Mouse (Mus musculus) layer of hippocampus, postnatal 14 days (tissue): ENCODE data around the gene Rab31. TPM values are rescaled to one million over a fixed set of nuclear protein-coding genes. Genes with fewer than 3 reads are reported as not detected.

Source experiments
- DNase-seq, 2 experiments: peaks; one replicate each; pipeline ENCODE4 v3.0.0; 2021 to 2022; ENCODE audit warnings: low spot score in 2 of 2, mixed read lengths in 1 of 2
- long read RNA-seq, 2 experiments: library from polyadenylated mRNA; stranded (forward); transcript quantifications; one replicate each; pipeline ENCODE4 v2.0.0; 2021
- total RNA-seq, 2 experiments: library from RNA; stranded (reverse); gene quantifications; 2 replicates each; pipeline ENCODE4 v1.2.3; 2021

Gene Rab31
- total RNA-seq, result 10 to 100 TPM; 64.9 to 72.1 TPM
- long read RNA-seq, experiment 1, transcript Rab31-201 (7 exons, 3,473 nt), result major isoform, 74 of 99 reads
- long read RNA-seq, experiment 1, partial matches to known transcripts, result 2 of 99 reads
- long read RNA-seq, experiment 1, other reads (novel, unspliced or antisense), result 23 of 99 reads
- long read RNA-seq, experiment 2, transcript Rab31-201 (7 exons, 3,473 nt), result major isoform, 67 of 97 reads
- long read RNA-seq, experiment 2, partial matches to known transcripts, result 2 of 97 reads
- long read RNA-seq, experiment 2, other reads (novel, unspliced or antisense), result 28 of 97 reads

- peak; percentile 72 to 73 for DNase-seq
These were observed at the start of gene Rab31 for GRCm38 (mm10) chr17:65771951-65772934. Rab31 (minus strand) TSS chr17:65772752.

- no peak for DNase-seq
These were observed 47.6 kb upstream of the Rab31 start for GRCm38 (mm10) chr17:65820197-65820596.

- no peak for DNase-seq
These were observed 41.2 kb upstream of the Rab31 start for GRCm38 (mm10) chr17:65813763-65814162.

- no peak for DNase-seq
These were observed 38.5 kb upstream of the Rab31 start for GRCm38 (mm10) chr17:65811032-65811431.

- DNase-seq, result no peak
These were observed 33.9 kb upstream of the Rab31 start for GRCm38 (mm10) chr17:65806416-65806815.

- no peak for DNase-seq
These were observed 33.4 kb upstream of the Rab31 start for GRCm38 (mm10) chr17:65805966-65806365.

- DNase-seq, result no peak
These were observed 29.5 kb upstream of the Rab31 start for GRCm38 (mm10) chr17:65802026-65802425.

- DNase-seq, result no peak
These were observed 27.9 kb upstream of the Rab31 start for GRCm38 (mm10) chr17:65800451-65800850.

GRCm38 (mm10) chr17:65799353-65799752 is 26.8 kb upstream of the Rab31 start:
- no peak for DNase-seq

GRCm38 (mm10) chr17:65798446-65798845 is 25.9 kb upstream of the Rab31 start:
- DNase-seq, result no peak

- no peak for DNase-seq
These were observed 23.5 kb upstream of the Rab31 start for GRCm38 (mm10) chr17:65796056-65796455.

- DNase-seq, result no peak
These were observed 21.7 kb upstream of the Rab31 start for GRCm38 (mm10) chr17:65794096-65794850.

- DNase-seq, result no peak
These were observed 20.9 kb upstream of the Rab31 start for GRCm38 (mm10) chr17:65793307-65793930.

GRCm38 (mm10) chr17:65791161-65791560 is 18.6 kb upstream of the Rab31 start:
- DNase-seq, result no peak

- DNase-seq, result no peak
These were observed 17.0 kb upstream of the Rab31 start for GRCm38 (mm10) chr17:65789576-65789975.

- no peak for DNase-seq
These were observed 16.2 kb upstream of the Rab31 start for GRCm38 (mm10) chr17:65788542-65789291.

GRCm38 (mm10) chr17:65787261-65787660 is 14.7 kb upstream of the Rab31 start:
- DNase-seq, result no peak

GRCm38 (mm10) chr17:65786225-65786624 is 13.7 kb upstream of the Rab31 start:
- DNase-seq, result no peak

GRCm38 (mm10) chr17:65785707-65786106 is 13.2 kb upstream of the Rab31 start:
- no peak for DNase-seq

- no peak for DNase-seq
These were observed 12.1 kb upstream of the Rab31 start for GRCm38 (mm10) chr17:65784610-65785140.
